Mouse (Mus musculus) stomach, embryonic 16.5 days (tissue): Measurements from ENCODE around the gene Rtn1. TPM values are rescaled to one million over a fixed set of nuclear protein-coding genes. Genes with fewer than 3 reads are reported as not detected.

Source experiments
- ATAC-seq: fragments of 200-750 bp; cut with Nextera tagmentation; 2 replicates; pipeline ENCODE4 v1.8.0; 2017; ENCODE audit warnings: moderate number of reproducible peaks, moderate TSS enrichment; ENCODE audit not compliant: insufficient read depth, low FRiP score
- H3K27ac ChIP-seq: fragments of 300-500 bp; sonication (generic); 2 replicates; pipeline ENCODE4 v1.5.1; 2014; ENCODE audit warnings: low read length
- H3K27me3 ChIP-seq: fragments of 300-500 bp; sonication (generic); 2 replicates; pipeline ENCODE4 v1.6.1; 2014; ENCODE audit warnings: low read length, control low read depth, mixed read lengths; ENCODE audit not compliant: control insufficient read depth, insufficient read depth
- H3K36me3 ChIP-seq: fragments of 300-500 bp; sonication (generic); 2 replicates; pipeline ENCODE4 v1.6.1; 2014; ENCODE audit warnings: low read length; ENCODE audit not compliant: control insufficient read depth, insufficient read depth
- H3K4me1 ChIP-seq: fragments of 300-500 bp; sonication (generic); 2 replicates; pipeline ENCODE4 v1.6.1; 2014; ENCODE audit warnings: low read length, control low read depth, mixed read lengths; ENCODE audit not compliant: control insufficient read depth, insufficient read depth
- H3K4me2 ChIP-seq: fragments of 300-500 bp; sonication (generic); 2 replicates; pipeline ENCODE4 v1.6.1; 2014; ENCODE audit warnings: low read depth, low read length, mixed read lengths
- H3K4me3 ChIP-seq: fragments of 300-500 bp; sonication (generic); replicated peaks from 2 replicates; pipeline ENCODE4 v1.5.1; 2014; ENCODE audit warnings: mild to moderate bottlenecking, low read length
- H3K9ac ChIP-seq: fragments of 300-500 bp; sonication (generic); 2 replicates; pipeline ENCODE4 v1.6.1; 2014; ENCODE audit warnings: low read length
- H3K9me3 ChIP-seq: fragments of 300-500 bp; sonication (generic); replicated peaks from 2 replicates; pipeline ENCODE4 v1.6.1; 2016; ENCODE audit warnings: low read length, control low read depth; ENCODE audit not compliant: control insufficient read depth
- WGBS: fragments of 180-500 bp; shearing (Covaris S2); extraction: QIAGEN DNeasy Blood & Tissue Kit; methylation state at CpG from one replicate; pipeline ENCODE4 v1.1.7; 2014; 5-methylcytosine and 5-hydroxymethylcytosine counted together
- polyA plus RNA-seq: library from polyadenylated mRNA; unstranded; fragments of >200 nt; fragmentation: Nextera tagmentation; extraction: Ambion mirVana; gene quantifications from 2 replicates; pipeline ENCODE4 v1.2.1, GENCODE M21; 2015

The Rtn1 gene
- polyA plus RNA-seq, 1 experiment from 2014 or later = 59.8 TPM

DNA sequence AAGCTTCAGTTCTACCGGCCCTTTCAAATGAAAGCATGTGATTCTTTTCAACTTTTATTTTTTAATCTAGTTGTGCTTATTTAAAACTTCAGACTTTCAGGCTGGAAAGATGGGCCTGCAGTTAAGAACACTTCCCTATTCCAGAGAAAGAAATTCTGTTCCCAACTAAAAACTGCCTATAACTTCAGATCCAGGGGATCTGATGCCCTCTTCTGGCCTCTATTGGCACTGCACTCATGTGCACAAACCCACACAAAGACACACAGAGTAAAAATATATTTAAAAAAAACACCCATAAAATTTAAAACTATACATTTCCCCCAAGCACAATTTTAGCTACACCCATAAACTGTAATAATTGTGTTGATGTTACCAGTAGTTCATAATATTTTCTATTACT lies 163.9 kb downstream of the Rtn1 start:
- no peak overlapping the region for H3K4me2 ChIP-seq
- no peak overlapping the region for H3K27ac ChIP-seq
- no peak for ATAC-seq
- no peak overlapping the region for H3K4me3 ChIP-seq
- no peaks in the 10 kb centered on the region for H3K36me3 ChIP-seq
- H3K9me3 ChIP-seq = no peaks in the 10 kb centered on the region
- H3K4me1 ChIP-seq = no peaks in the 10 kb centered on the region
- 93% methylated on average over 1 of the region's 1 CpGs for WGBS
- H3K27me3 ChIP-seq = no peaks in the 10 kb centered on the region
- H3K9ac ChIP-seq = no peak overlapping the region

DNA sequence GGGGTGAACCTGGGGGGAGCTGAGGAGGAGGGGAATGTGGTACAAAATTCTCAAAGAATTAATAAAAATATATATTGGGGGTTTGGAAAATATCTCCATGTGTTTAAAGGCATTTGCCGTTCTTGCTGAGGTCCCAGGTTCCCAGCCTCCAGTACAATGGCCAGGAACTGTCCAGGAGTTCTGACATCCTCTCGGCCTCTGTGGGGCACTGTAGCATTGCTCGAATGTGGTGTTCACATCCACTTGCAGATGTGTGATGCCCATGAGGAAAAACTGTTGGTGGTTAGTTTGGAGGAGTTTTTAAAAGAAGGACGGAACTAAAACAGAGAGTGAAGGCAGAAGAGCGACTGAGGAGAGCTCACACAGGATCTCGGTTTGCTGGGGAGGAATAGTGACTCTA lies 166.0 kb downstream of the Rtn1 start:
- no peak overlapping the region for H3K4me3 ChIP-seq
- H3K4me1 ChIP-seq = no peaks in the 10 kb centered on the region
- H3K36me3 ChIP-seq = no peaks in the 10 kb centered on the region
- no peaks in the 10 kb centered on the region for H3K9me3 ChIP-seq
- no peak overlapping the region for H3K4me2 ChIP-seq
- 64% methylated on average over 6 of the region's 6 CpGs for WGBS
- ATAC-seq = no peak
- no peak overlapping the region for H3K27ac ChIP-seq
- H3K27me3 ChIP-seq = peaks cover 8% of the 10 kb centered on the region
- no peak overlapping the region for H3K9ac ChIP-seq

DNA sequence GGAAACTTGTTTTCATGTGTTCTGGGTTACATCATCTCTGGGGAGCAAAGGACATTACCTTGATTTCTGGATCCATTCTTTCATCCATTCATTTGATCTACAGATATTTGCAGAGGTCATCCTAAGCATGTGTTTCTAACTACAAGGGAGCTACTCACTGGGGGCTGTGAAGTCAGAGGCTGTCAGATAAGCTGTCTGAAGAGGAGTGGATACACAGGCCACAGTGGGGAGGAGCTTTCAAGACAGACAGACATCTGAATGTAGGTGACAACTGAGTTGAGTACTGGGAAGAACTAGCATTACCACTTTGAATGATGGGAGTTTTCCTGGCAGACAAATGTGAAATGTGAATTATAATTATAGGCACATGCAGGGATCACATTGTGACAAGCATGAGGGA lies 168.3 kb downstream of the Rtn1 start:
- no peak for ATAC-seq
- Histone ChIP-seq H3K9me3 (no peaks in the 10 kb centered on the region), H3K4me2 (no peak overlapping the region), H3K4me1 (no peaks in the 10 kb centered on the region), H3K4me3 (no peak overlapping the region), H3K36me3 (no peaks in the 10 kb centered on the region), H3K27me3 (peaks cover 27% of the 10 kb centered on the region), H3K9ac (no peak overlapping the region), H3K27ac (no peak overlapping the region)

DNA sequence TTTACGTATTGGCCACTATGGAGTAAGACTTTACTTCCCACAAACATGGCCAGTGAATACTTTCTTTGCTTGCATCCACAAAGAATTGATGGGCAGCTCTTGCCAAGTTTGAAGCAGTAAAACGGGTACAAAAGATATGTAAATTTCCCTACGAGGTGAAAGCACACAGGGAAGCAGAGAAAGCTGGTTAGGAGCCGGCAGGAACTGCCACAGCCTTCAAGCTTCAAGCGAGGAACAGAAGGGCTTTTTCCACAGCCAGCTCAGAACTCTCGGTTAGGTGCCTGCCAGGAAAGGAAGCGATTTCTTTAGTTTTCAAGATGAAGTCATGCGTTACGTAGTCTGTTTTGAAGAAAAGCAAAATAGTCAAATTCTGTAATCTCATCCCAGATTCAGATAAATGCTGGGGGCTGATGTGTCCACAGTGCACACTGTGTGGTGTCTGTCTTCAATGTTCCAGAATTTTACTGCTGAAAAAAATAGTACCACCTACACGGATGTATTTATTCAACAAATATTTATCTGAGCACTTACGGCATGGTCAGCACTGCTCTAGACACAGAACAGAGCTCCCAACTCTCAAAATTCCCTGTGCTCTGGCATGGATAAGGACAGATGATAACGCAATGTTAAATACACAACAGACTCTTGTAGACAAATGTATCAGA lies 169.5 kb downstream of the Rtn1 start:
- no peaks in the 10 kb centered on the region for H3K9me3 ChIP-seq
- H3K4me2 ChIP-seq = no peak overlapping the region
- no peak overlapping the region for H3K9ac ChIP-seq
- 52% methylated on average over 12 of the region's 12 CpGs for WGBS
- no peaks in the 10 kb centered on the region for H3K4me1 ChIP-seq
- no peak overlapping the region for H3K4me3 ChIP-seq
- H3K27me3 ChIP-seq = peaks cover 29% of the 10 kb centered on the region
- H3K36me3 ChIP-seq = no peaks in the 10 kb centered on the region
- H3K27ac ChIP-seq = no peak overlapping the region
- no peak for ATAC-seq

DNA sequence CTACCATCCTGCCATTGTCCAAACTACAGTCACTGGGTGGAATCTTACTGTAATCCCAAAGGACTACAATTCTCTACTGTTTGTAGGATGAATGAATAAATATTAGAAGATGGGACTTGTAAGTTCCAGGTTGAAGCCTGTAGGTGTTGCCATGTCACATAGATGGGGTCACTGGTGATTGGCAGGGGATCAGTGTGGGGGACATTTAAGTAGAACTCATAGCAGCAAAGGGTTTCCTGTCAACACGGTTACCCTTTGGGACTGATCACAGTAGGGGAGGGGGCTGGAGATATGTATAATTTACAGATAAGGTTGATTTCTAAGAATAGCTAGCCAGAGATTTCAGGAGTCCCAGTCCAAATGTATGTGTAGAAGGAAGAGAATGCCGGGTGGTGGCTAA lies 171.6 kb downstream of the Rtn1 start:
- peak overlapping the region; percentile 86 for H3K4me2 ChIP-seq
- H3K27ac ChIP-seq = no peak overlapping the region
- H3K9ac ChIP-seq = 0 out of 2 replicates have a peak overlapping the region, but pooled peaks have one; percentile 38
- H3K4me3 ChIP-seq = peak overlapping the region; percentile 51
- WGBS = 65% methylated on average over 2 of the region's 2 CpGs
- no peak for ATAC-seq
- H3K4me1 ChIP-seq = no peaks in the 10 kb centered on the region
- H3K36me3 ChIP-seq = no peaks in the 10 kb centered on the region
- H3K27me3 ChIP-seq = peaks cover 29% of the 10 kb centered on the region
- H3K9me3 ChIP-seq = no peaks in the 10 kb centered on the region

DNA sequence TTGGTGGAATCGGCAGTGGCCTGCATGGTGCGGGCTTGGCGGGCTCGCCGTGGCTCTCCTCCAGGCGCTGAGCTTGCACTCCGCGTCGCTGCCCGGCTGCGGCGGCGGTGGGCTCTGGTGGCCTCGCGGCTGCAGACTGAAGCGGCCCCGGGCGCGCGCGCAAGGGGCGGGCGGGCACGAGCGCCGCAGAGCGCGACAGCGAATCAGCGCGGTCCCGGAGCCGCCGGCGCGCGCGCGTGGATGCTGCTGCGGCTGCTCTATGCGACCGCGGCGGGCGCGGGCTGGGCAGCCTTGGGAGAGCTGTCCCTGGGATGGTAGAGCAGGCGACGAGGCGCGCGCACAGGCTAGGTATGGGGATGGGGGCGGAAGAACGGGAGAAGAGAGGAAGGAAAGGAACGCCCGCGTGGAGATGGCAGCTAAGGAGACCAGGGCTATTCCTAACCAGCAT lies 172.3 kb downstream of the Rtn1 start:
- no peaks in the 10 kb centered on the region for H3K36me3 ChIP-seq
- H3K27me3 ChIP-seq = peaks cover 29% of the 10 kb centered on the region
- no peak overlapping the region for H3K27ac ChIP-seq
- no peaks in the 10 kb centered on the region for H3K9me3 ChIP-seq
- 0 out of 2 replicates have a peak overlapping the region, but pooled peaks have one; percentile 38 for H3K9ac ChIP-seq
- peak overlapping the region; percentile 51 for H3K4me3 ChIP-seq
- H3K4me2 ChIP-seq = peak overlapping the region; percentile 86
- peak; percentile 80 for ATAC-seq
- H3K4me1 ChIP-seq = no peaks in the 10 kb centered on the region
- under 1% methylated on average over 56 of the region's 56 CpGs for WGBS

DNA sequence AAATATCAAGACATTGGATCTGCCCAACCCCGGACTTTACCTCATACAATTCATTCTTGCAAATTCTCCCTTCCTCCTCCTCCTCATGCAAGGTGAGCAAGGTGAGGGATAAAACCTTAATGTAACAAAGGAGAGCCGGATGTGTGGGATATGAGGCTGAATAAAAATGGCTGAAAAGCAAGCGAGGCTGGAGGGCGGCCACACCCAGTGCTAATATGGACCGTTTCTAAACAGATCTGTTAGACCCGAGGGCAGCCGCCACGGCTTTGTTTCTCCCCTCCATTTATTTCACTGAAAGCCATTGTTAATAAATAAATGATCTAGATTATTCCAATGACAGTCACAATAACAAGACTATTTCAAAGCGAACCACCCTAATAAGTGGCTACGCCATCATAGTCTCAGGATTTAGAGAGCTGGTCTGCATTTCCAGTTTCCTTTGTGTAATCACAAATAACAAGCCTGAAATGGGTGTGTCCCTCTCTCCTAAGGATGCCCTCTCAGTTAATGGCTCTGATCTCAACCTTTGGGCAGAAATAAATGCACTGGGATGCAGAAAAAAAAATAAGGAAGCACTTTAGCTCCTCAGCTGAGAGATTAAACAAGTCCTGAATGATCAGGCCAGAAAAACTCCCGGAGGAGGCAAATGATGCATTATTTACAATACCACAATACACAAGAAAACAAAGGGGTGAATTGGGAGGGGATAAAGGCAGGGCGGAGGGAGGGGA lies 173.1 kb downstream of the Rtn1 start:
- H3K27me3 ChIP-seq = peaks cover 29% of the 10 kb centered on the region
- H3K9ac ChIP-seq = no peak overlapping the region
- no peaks in the 10 kb centered on the region for H3K36me3 ChIP-seq
- ATAC-seq = no peak
- WGBS = 44% methylated on average over 12 of the region's 12 CpGs
- H3K4me1 ChIP-seq = no peaks in the 10 kb centered on the region
- H3K27ac ChIP-seq = no peak overlapping the region
- peak overlapping the region; percentile 51 for H3K4me3 ChIP-seq
- peak overlapping the region; percentile 86 for H3K4me2 ChIP-seq
- H3K9me3 ChIP-seq = no peaks in the 10 kb centered on the region

DNA sequence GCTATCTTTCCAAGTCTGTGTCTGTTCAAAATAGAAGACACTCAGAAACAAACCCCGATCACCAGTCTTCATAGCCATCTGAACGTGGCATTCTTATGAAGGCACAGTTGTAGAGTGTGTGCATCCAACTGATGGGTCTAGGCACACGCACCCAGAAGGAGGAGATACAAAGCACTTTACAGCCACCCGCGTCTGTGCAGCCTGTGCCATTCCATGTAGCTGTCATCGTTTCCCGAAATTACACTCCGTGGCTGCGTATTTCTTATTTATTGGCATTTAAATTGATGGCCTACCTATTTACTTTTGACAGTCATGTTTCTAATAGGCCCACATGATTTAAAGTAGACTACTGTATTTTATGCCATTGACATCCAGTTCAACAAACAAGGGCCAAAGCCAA lies 173.9 kb downstream of the Rtn1 start:
- Histone ChIP-seq H3K4me2 (no peak overlapping the region), H3K27ac (no peak overlapping the region), H3K9me3 (no peaks in the 10 kb centered on the region), H3K4me1 (no peaks in the 10 kb centered on the region), H3K27me3 (peaks cover 29% of the 10 kb centered on the region), H3K4me3 (no peak overlapping the region), H3K9ac (no peak overlapping the region), H3K36me3 (no peaks in the 10 kb centered on the region)
- no peak for ATAC-seq
- 87% methylated on average over 9 of the region's 9 CpGs for WGBS

DNA sequence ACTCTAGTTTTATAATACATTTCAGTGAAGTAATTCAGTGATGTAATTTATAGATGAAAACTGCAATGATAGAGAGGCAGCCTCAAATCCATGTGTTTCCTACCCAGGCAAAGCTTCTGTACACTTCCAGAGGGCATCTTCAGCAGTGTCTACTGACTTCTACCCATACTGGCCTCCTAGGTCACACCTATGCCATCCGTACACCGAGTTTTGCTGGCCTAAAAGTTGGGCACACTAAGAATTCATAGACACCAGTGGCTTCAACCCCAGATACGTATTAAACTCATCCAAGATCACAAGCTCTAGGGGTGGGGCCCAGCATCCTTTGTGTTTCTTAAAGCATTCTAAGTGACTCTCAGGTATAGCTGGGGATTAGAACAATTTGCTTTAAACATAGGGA lies 174.7 kb downstream of the Rtn1 start:
- Histone ChIP-seq H3K27me3 (peaks cover 29% of the 10 kb centered on the region), H3K27ac (no peak overlapping the region), H3K9ac (no peak overlapping the region), H3K9me3 (no peaks in the 10 kb centered on the region), H3K4me2 (no peak overlapping the region), H3K4me3 (no peak overlapping the region), H3K4me1 (no peaks in the 10 kb centered on the region), H3K36me3 (no peaks in the 10 kb centered on the region)
- ATAC-seq = no peak
- WGBS = 76% methylated on average over 3 of the region's 3 CpGs
